Mouse (Mus musculus) liver, embryonic 14.5 days (tissue): Measurements from ENCODE around the gene Ccdc107. TPM values are rescaled to one million over a fixed set of nuclear protein-coding genes. Genes with fewer than 3 reads are reported as not detected.

Experiments used
- ATAC-seq: fragments of 200-750 bp; cut with Nextera tagmentation; 2 replicates; pipeline ENCODE4 v1.8.0; 2017; ENCODE audit warnings: moderate number of reproducible peaks, mild to moderate bottlenecking, moderate library complexity; ENCODE audit not compliant: insufficient read depth
- DNase-seq, 3 experiments: peaks; one replicate each; pipeline ENCODE4 v3.0.0-alpha.2; 2012 to 2013; ENCODE audit warnings: low read depth in 3 of 3, low spot score in 3 of 3
- H3K27ac ChIP-seq: fragments of 300-500 bp; sonication (generic); 2 replicates; pipeline ENCODE4 v1.5.1; 2014; ENCODE audit warnings: moderate library complexity, mild to moderate bottlenecking, control low read depth, inconsistent platforms
- H3K27me3 ChIP-seq: fragments of 300-500 bp; sonication (generic); 2 replicates; pipeline ENCODE4 v1.6.1; 2014; ENCODE audit warnings: mild to moderate bottlenecking, low read length, moderate library complexity; ENCODE audit not compliant: control insufficient read depth, insufficient read depth
- H3K36me3 ChIP-seq: fragments of 300-500 bp; sonication (generic); replicated peaks from 2 replicates; pipeline ENCODE4 v1.6.1; 2014; ENCODE audit warnings: low read depth; ENCODE audit not compliant: control insufficient read depth, insufficient read depth
- H3K4me1 ChIP-seq, 2 experiments: fragments of 200-500 bp in 1 of 2; fragments of 300-500 bp in 1 of 2; sonication (generic) in 1 of 2; replicated peaks; 2 replicates each; pipeline ENCODE4 v1.6.1; 2012 to 2014; ENCODE audit warnings: antibody characterized with exemption in 1 of 2, inconsistent platforms in 1 of 2, low read length in 1 of 2; ENCODE audit not compliant: control insufficient read depth in 2 of 2, insufficient read depth in 2 of 2
- H3K4me2 ChIP-seq: fragments of 300-500 bp; sonication (generic); 2 replicates; pipeline ENCODE4 v1.6.1; 2014; ENCODE audit warnings: low read depth, mild to moderate bottlenecking, control low read depth, moderate library complexity
- H3K4me3 ChIP-seq, 2 experiments: fragments of 200-500 bp in 1 of 2; fragments of 300-500 bp in 1 of 2; sonication (generic) in 1 of 2; 2 replicates each; pipeline ENCODE4 v1.5.1; 2012 to 2014; ENCODE audit warnings: low read depth in 2 of 2, low read length in 2 of 2, mild to moderate bottlenecking in 2 of 2, control low read depth in 1 of 2, inconsistent platforms in 1 of 2, moderate library complexity in 1 of 2; ENCODE audit not compliant: insufficient read depth in 1 of 2
- H3K9ac ChIP-seq: fragments of 300-500 bp; sonication (generic); replicated peaks from 2 replicates; pipeline ENCODE4 v1.6.1; 2014; ENCODE audit warnings: mild to moderate bottlenecking, control low read depth, moderate library complexity
- H3K9me3 ChIP-seq: fragments of 300-500 bp; sonication (generic); 2 replicates; pipeline ENCODE4 v1.6.1; 2016; ENCODE audit warnings: low read length, mixed read lengths; ENCODE audit not compliant: control insufficient read depth
- CTCF ChIP-seq: IDR thresholded peaks from 2 replicates; pipeline ENCODE4 v1.5.1; 2016; ENCODE audit warnings: antibody characterized with exemption, low read depth, control low read depth
- EP300 ChIP-seq: IDR thresholded peaks from 2 replicates; pipeline ENCODE4 v1.6.1; 2016; ENCODE audit warnings: antibody characterized with exemption, low read depth
- WGBS: fragments of 180-500 bp; shearing (Covaris S2); extraction: QIAGEN DNeasy Blood & Tissue Kit; methylation state at CpG from one replicate; pipeline ENCODE4 v1.1.7; 2014; ENCODE audit not compliant: insufficient replicate concordance; 5-methylcytosine and 5-hydroxymethylcytosine counted together
- polyA plus RNA-seq, 2 experiments: library from polyadenylated mRNA; depleted of rRNA in 1 of 2; stranded (reverse) in 1 of 2; unstranded in 1 of 2; fragments of >200 nt; fragmentation: Nextera tagmentation in 1 of 2; extraction: Ambion mirVana in 1 of 2; gene quantifications; 2 replicates each; pipeline versions ENCODE4 v1.2.1 to v1.2.3; 2012 to 2014

Gene Ccdc107
- polyA plus RNA-seq, 2 experiments = 27.6 to 36.7 TPM

DNA sequence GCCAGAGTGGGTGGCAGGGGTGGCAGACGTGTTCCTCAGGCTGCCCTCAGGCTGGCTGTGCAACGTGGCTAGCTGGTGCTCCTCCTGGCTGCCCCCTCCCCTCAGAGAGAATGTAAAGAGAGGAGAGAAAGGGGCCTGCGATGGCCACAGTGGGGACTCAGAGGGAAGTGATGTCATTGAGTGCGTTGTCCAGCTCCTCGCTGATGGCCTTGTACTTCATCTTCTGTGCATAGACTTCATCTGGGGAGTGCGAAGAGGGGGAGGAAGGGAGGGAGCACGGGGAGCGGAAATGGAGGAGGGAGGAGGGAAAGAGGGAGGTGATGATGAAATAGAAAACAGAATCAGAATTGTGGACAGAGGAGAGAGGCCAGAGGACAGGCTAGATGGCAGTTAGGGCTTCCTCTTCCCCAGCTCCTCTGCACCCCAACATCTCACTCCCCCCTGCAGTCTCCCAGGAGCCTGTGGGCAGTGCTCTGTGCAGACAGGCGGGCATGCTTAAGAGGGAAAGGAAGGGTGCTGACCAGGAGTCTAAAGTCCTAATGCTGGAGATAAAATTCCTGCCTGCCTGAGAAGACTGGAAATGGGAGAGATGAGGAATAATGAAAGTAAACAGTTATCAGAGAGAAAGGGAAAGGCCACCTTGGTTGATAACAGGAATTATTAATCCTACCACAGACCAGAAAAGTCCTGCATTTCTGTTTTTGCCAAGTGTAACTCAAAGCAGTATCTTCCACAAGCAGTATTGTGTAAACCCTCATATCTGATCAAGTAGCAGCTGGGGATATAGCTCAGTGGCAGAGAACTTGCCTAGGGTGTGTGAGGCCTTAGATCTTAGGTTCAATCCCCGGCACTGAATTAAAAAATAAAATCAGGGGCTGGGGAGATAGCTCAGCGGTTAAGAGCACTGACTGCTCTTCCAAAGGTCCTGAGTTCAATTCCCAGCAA lies 23.3 kb downstream of the Ccdc107 start:
- H3K4me2 ChIP-seq = no peak overlapping the region
- WGBS = 48% methylated on average over 11 of the region's 11 CpGs
- H3K36me3 ChIP-seq = no peaks in the 10 kb centered on the region
- H3K4me1 ChIP-seq = no peaks in the 10 kb centered on the region; a peak in 1 of 4 replicates
- H3K9ac ChIP-seq = no peak overlapping the region
- H3K4me3 ChIP-seq = no peak overlapping the region
- no peaks in the 10 kb centered on the region for H3K9me3 ChIP-seq
- no peak for ATAC-seq
- no peak overlapping the region for H3K27ac ChIP-seq
- H3K27me3 ChIP-seq = no peaks in the 10 kb centered on the region; the same call in none of the 2 replicates
- no peak for TF ChIP-seq CTCF
- TF ChIP-seq EP300 = no peak
- DNase-seq = no peak

- no peak overlapping the region for H3K9ac ChIP-seq
- H3K4me1 ChIP-seq = no peaks in the 10 kb centered on the region; a peak in 1 of 4 replicates
- ATAC-seq (no peak), DNase-seq (no peak)
- no peaks in the 10 kb centered on the region for H3K36me3 ChIP-seq
- TF ChIP-seq EP300 = no peak
- no peak for TF ChIP-seq CTCF
- H3K4me3 ChIP-seq = no peak overlapping the region
- no peak overlapping the region for H3K27ac ChIP-seq
- H3K27me3 ChIP-seq = peaks cover 26% of the 10 kb centered on the region
- H3K4me2 ChIP-seq = peak overlapping the region; percentile 1; the same call in 1 of the 2 replicates
- no peaks in the 10 kb centered on the region for H3K9me3 ChIP-seq
- WGBS = 48% methylated on average over 10 of the region's 10 CpGs
Observed at GRCm38 (mm10) chr4:43519551-43519950, 26.9 kb downstream of the Ccdc107 start.

- no peak overlapping the region for H3K9ac ChIP-seq
- peak overlapping the region; percentile 1; the same call in 1 of the 2 replicates for H3K4me2 ChIP-seq
- H3K27me3 ChIP-seq = peaks cover 30% of the 10 kb centered on the region
- H3K4me3 ChIP-seq = no peak overlapping the region
- H3K36me3 ChIP-seq = no peaks in the 10 kb centered on the region
- 24% methylated on average over 6 of the region's 6 CpGs for WGBS
- ATAC-seq (no peak), DNase-seq (peak; percentile 42 to 57 (median 49))
- H3K4me1 ChIP-seq = no peaks in the 10 kb centered on the region; a peak in 1 of 4 replicates
- H3K27ac ChIP-seq = no peak overlapping the region
- no peaks in the 10 kb centered on the region for H3K9me3 ChIP-seq
- TF ChIP-seq CTCF = no peak
- TF ChIP-seq EP300 = no peak
Observed at GRCm38 (mm10) chr4:43519956-43520355, 27.3 kb downstream of the Ccdc107 start.

GRCm38 (mm10) chr4:43527880-43528279 lies 35.2 kb downstream of the Ccdc107 start:
- TF ChIP-seq EP300 (no peak), CTCF (peak; percentile 65)
- Histone ChIP-seq H3K36me3 (peaks cover 20% of the 10 kb centered on the region), H3K9me3 (no peaks in the 10 kb centered on the region), H3K4me1 (peaks cover 0 to 3% of the 10 kb centered on the region in 2 experiments; a peak in 1 of 4 replicates), H3K27me3 (peaks cover 32% of the 10 kb centered on the region), H3K9ac (no peak overlapping the region), H3K27ac (no peak overlapping the region), H3K4me2 (no peak overlapping the region), H3K4me3 (no peak overlapping the region)
- DNase-seq = no peak
- WGBS = 63% methylated on average over 5 of the region's 5 CpGs
- no peak for ATAC-seq

- ATAC-seq (no peak), DNase-seq (no peak)
- peaks cover 26% of the 10 kb centered on the region for H3K27me3 ChIP-seq
- no peak overlapping the region for H3K4me3 ChIP-seq
- H3K36me3 ChIP-seq = peaks cover 26% of the 10 kb centered on the region
- H3K9me3 ChIP-seq = no peaks in the 10 kb centered on the region
- H3K4me1 ChIP-seq = peaks cover 0 to 3% of the 10 kb centered on the region in 2 experiments; a peak in 1 of 4 replicates
- no peak overlapping the region for H3K9ac ChIP-seq
- no peak for TF ChIP-seq EP300
- peak; percentile 52 for TF ChIP-seq CTCF
- no peak overlapping the region for H3K27ac ChIP-seq
- 76% methylated on average over 9 of the region's 9 CpGs for WGBS
- no peak overlapping the region for H3K4me2 ChIP-seq
Observed at GRCm38 (mm10) chr4:43528487-43528886, 35.8 kb downstream of the Ccdc107 start.
